ENCODE assay signal across 8 mouse cellular contexts in the genomic region with DNA sequence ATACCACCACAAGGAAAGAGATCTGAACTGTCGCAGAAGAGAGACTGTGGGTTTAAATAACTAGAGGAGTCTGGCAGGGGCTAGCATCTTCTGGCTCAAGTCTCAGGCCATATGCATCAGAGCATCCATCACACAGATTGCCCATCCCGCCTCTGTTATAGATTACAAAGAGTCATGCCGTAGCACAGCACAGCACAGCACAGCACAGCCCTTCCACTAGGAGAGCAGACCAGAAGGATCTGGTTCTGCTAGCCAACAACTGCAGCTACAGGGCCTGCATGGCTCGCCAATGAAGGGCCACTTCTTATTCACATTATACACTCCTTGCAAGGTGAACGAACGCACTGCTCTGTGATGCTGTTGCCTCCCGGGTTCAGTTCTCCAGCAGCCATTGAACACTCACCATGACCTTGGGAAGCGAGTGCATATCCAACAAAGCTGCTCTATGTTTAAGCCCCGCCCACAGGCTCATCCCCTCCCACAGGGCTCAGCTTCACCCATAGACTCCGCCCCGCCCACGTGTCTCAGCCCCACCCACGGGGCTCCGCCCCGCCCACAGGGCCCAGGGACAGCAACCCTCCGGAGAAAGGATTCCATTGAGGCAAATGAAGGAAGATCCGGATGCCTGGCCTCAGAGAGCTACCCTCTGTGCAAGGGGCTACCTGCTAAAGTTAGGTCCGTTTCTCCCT. TPM values are rescaled to one million over a fixed set of nuclear protein-coding genes. Genes with fewer than 3 reads are reported as not detected.
DNase-seq lines count a peak whose midpoint lies in the region; ATAC-seq lines count a peak whose summit lies in the region.

No protein-coding gene starts in this region.

- H3K4me1 ChIP-seq in heart, embryonic 14.5 days (ENCODE audit: control insufficient read depth in 2 of 2, insufficient read depth in 2 of 2, low read length in 2 of 2): peaks cover 0 to 2% of the 10 kb centered on the region in 2 experiments; a peak in 1 of 4 replicates
- peaks cover 6% of the 10 kb centered on the region; the same call in 1 of the 2 replicates for H3K4me1 ChIP-seq in forebrain, embryonic 13.5 days

- H3K9ac ChIP-seq in heart, embryonic 14.5 days (ENCODE audit: low read length): no peak overlapping the region
- H3K9ac ChIP-seq in forebrain, embryonic 13.5 days: no peak overlapping the region

- H3K4me2 ChIP-seq in heart, embryonic 14.5 days (ENCODE audit: low read length): peak overlapping the region; percentile 27; the same call in 1 of the 2 replicates
- H3K4me2 ChIP-seq in forebrain, embryonic 13.5 days: peak overlapping the region; percentile 33

- no peak overlapping the region for H3K4me3 ChIP-seq in heart, embryonic 14.5 days (ENCODE audit: control insufficient read depth in 1 of 2, insufficient read depth in 1 of 2, low read depth in 1 of 2, low read length in 2 of 2)
- no peak overlapping the region for H3K4me3 ChIP-seq in forebrain, embryonic 13.5 days

- no peak for DNase-seq in heart, adult 8-10 months (ENCODE audit: low spot score)
- DNase-seq in adrenal gland, adult 8-10 months: peak; percentile 20
- peak; percentile 35 to 47 for DNase-seq in kidney, postnatal 25 days
- peak; percentile 65 for DNase-seq in lung, postnatal 36 days
- DNase-seq in urinary bladder, adult 18-20 months (ENCODE audit: low spot score in 2 of 2): no peak

- no peaks in the 10 kb centered on the region for H3K36me3 ChIP-seq in heart, embryonic 14.5 days (ENCODE audit: control insufficient read depth, insufficient read depth, low read length)
- no peaks in the 10 kb centered on the region for H3K36me3 ChIP-seq in forebrain, embryonic 13.5 days (ENCODE audit: poor library complexity, severe bottlenecking)

- no peaks in the 10 kb centered on the region for H3K27me3 ChIP-seq in heart, embryonic 14.5 days (ENCODE audit: control insufficient read depth, insufficient read depth, low read length)
- no peaks in the 10 kb centered on the region for H3K27me3 ChIP-seq in forebrain, embryonic 13.5 days

- no peaks in the 10 kb centered on the region for H3K9me3 ChIP-seq in heart, embryonic 14.5 days (ENCODE audit: control insufficient read depth, low read length)
- no peaks in the 10 kb centered on the region for H3K9me3 ChIP-seq in forebrain, embryonic 13.5 days (replicated peaks)

- 21% methylated on average over 18 of the region's 18 CpGs for WGBS in heart, embryonic 14.5 days
- 18% methylated on average over 18 of the region's 18 CpGs for WGBS in forebrain, embryonic 13.5 days

- no peak for ATAC-seq in heart, embryonic 14.5 days (ENCODE audit: insufficient number of reproducible peaks, insufficient read depth, low FRiP score, low read depth)
- ATAC-seq in forebrain, embryonic 13.5 days: no peak; the same call in 1 of the 2 replicates
- no peak for ATAC-seq in inflammation-experienced regulatory T-cells, adult 6 months

- no peak overlapping the region for H3K27ac ChIP-seq in heart, embryonic 14.5 days (replicated peaks in 1 of 2; ENCODE audit: control insufficient read depth in 1 of 2, insufficient read depth in 1 of 2, low read depth in 2 of 2, low read length in 2 of 2)
- H3K27ac ChIP-seq in forebrain, embryonic 13.5 days: no peak overlapping the region

RNA-seq across cellular contexts. Expression of a gene that starts 28.5 kb away (rescaled TPM):
- 10.0 and 11.4 TPM in 2 replicates for polyA plus RNA-seq in heart, embryonic 14.5 days (2014; fragmentation: Nextera tagmentation; extraction: Ambion mirVana)
- total RNA-seq in heart, adult 8-10 months (2022): 1 to 10 TPM; 6.3 to 8.6 (median 7.0) TPM
- 10 to 100 TPM; 32.7 to 40.0 (median 35.4) TPM for total RNA-seq in adrenal gland, adult 8-10 months (2022)
- polyA plus RNA-seq in forebrain, embryonic 13.5 days (2015; fragmentation: Nextera tagmentation; extraction: Ambion mirVana): 8.3 and 8.9 TPM in 2 replicates
- polyA plus RNA-seq in inflammation-experienced regulatory T-cells, adult 6 months (2017; shearing (Covaris generic)): not detected

Comparison
In these comparisons a context has a peak if more than half of its experiments do, and no peak if none do; other contexts are left out.
1. DNase-seq: peak in adrenal gland, adult 8-10 months (single experiment), kidney, postnatal 25 days (2 of 2) and lung, postnatal 36 days (single experiment); none in heart, adult 8-10 months (single experiment) and urinary bladder, adult 18-20 months (0 of 2).